Mouse (Mus musculus): ENCODE measurements around the gene Sergef.
"Not testable (repeated sequence)": the region's sequence is repeated elsewhere in the genome, so short reads cannot be mapped to it uniquely, and the experiment has no call there.

Sergef gene

GRCm38 (mm10) chr7:46639692-46640031, at the start of gene Sergef:
Sergef (minus strand) TSS chr7:46639807.
- CTCF ChIA-PET: no interaction called here

- CTCF ChIA-PET: no interaction called here
Observed at GRCm38 (mm10) chr7:46686827-46687226, 47.2 kb upstream of the Sergef start.

GRCm38 (mm10) chr7:46680732-46681131, 41.1 kb upstream of the Sergef start:
- CTCF ChIA-PET: no interaction called here

- CTCF ChIA-PET: not testable (repeated sequence)
Observed at GRCm38 (mm10) chr7:46679044-46679443, 39.4 kb upstream of the Sergef start.

- CTCF ChIA-PET: no interaction called here
Observed at GRCm38 (mm10) chr7:46678417-46678816, 38.8 kb upstream of the Sergef start.

GRCm38 (mm10) chr7:46676808-46677360, 37.3 kb upstream of the Sergef start:
- CTCF ChIA-PET: no interaction called here

GRCm38 (mm10) chr7:46675886-46676285, 36.3 kb upstream of the Sergef start:
- CTCF ChIA-PET: no interaction called here

GRCm38 (mm10) chr7:46675061-46675460, 35.5 kb upstream of the Sergef start:
- CTCF ChIA-PET: no interaction called here

GRCm38 (mm10) chr7:46672160-46672672, 32.6 kb upstream of the Sergef start, which contains the start of gene Tph1:
Tph1 (minus strand) TSS chr7:46672537.
- CTCF ChIA-PET: no interaction called here

GRCm38 (mm10) chr7:46667256-46667655, 27.6 kb upstream of the Sergef start:
- CTCF ChIA-PET: no interaction called here

GRCm38 (mm10) chr7:46665236-46665635, 25.6 kb upstream of the Sergef start:
- CTCF ChIA-PET: no interaction called here

GRCm38 (mm10) chr7:46661591-46662090, 22.0 kb upstream of the Sergef start:
- CTCF ChIA-PET: no interaction called here

- CTCF ChIA-PET: interaction anchor here (0.6 kb wide), 1 partner anchor 28 kb away, joined by 5 read pairs; no protein-coding TSS in a partner anchor
Observed at GRCm38 (mm10) chr7:46652279-46652678, 12.7 kb upstream of the Sergef start.

GRCm38 (mm10) chr7:46650231-46650630, 10.6 kb upstream of the Sergef start:
- CTCF ChIA-PET: interaction anchor here (0.9 kb wide), 1 partner anchor 10 kb away, joined by 5 read pairs; no protein-coding TSS in a partner anchor

GRCm38 (mm10) chr7:46648431-46649140, 9.0 kb upstream of the Sergef start:
- CTCF ChIA-PET: no interaction called here

- CTCF ChIA-PET: no interaction called here
Observed at GRCm38 (mm10) chr7:46643172-46643571, 3.6 kb upstream of the Sergef start.

GRCm38 (mm10) chr7:46640062-46640461, 455 bp upstream of the Sergef start:
- CTCF ChIA-PET: interaction anchor here (0.9 kb wide), 1 partner anchor 10 kb away, joined by 5 read pairs; no protein-coding TSS in a partner anchor

- CTCF ChIA-PET: interaction anchor here (0.7 kb wide), 1 partner anchor 172 kb away, joined by 3 read pairs; no protein-coding TSS in a partner anchor
Observed at GRCm38 (mm10) chr7:46638889-46639691, 517 bp downstream of the Sergef start.

- CTCF ChIA-PET: no interaction called here
Observed at GRCm38 (mm10) chr7:46628375-46628975, 11.1 kb downstream of the Sergef start.

- CTCF ChIA-PET: no interaction called here
Observed at GRCm38 (mm10) chr7:46623979-46624378, 15.6 kb downstream of the Sergef start.

- CTCF ChIA-PET: no interaction called here
Observed at GRCm38 (mm10) chr7:46618416-46619110, 21.0 kb downstream of the Sergef start.

Data from spleen, embryonic (tissue).